Mouse (Mus musculus) heart, postnatal 0 days (tissue): ENCODE measurements around the gene Anks1b. TPM values are rescaled to one million over a fixed set of nuclear protein-coding genes. Genes with fewer than 3 reads are reported as not detected.

Experiments
- ATAC-seq: fragments of 200-750 bp; cut with Nextera tagmentation; 2 replicates; pipeline ENCODE4 v1.8.0; 2017; ENCODE audit warnings: low read depth, moderate number of reproducible peaks, moderate library complexity; ENCODE audit not compliant: insufficient read depth
- DNase-seq: peaks from one replicate; pipeline ENCODE4 v3.0.0-alpha.2; 2016; ENCODE audit warnings: low spot score
- H3K27ac ChIP-seq: fragments of 300-500 bp; sonication (generic); 2 replicates; pipeline ENCODE4 v1.5.1; 2014; ENCODE audit warnings: low read depth, mild to moderate bottlenecking
- H3K27me3 ChIP-seq: fragments of 300-500 bp; sonication (generic); 2 replicates; pipeline ENCODE4 v1.6.1; 2014; ENCODE audit warnings: low read length, mixed read lengths; ENCODE audit not compliant: control insufficient read depth, insufficient read depth
- H3K36me3 ChIP-seq: fragments of 300-500 bp; sonication (generic); replicated peaks from 2 replicates; pipeline ENCODE4 v1.6.1; 2014; ENCODE audit warnings: low read length, mixed read lengths; ENCODE audit not compliant: control insufficient read depth, insufficient read depth
- H3K4me1 ChIP-seq: fragments of 300-500 bp; sonication (generic); 2 replicates; pipeline ENCODE4 v1.6.1; 2014; ENCODE audit warnings: antibody characterized with exemption; ENCODE audit not compliant: control insufficient read depth, insufficient read depth
- H3K4me2 ChIP-seq: fragments of 300-500 bp; sonication (generic); 2 replicates; pipeline ENCODE4 v1.6.1; 2014; ENCODE audit warnings: low read depth, mild to moderate bottlenecking, low read length, moderate library complexity
- H3K4me3 ChIP-seq: fragments of 300-500 bp; sonication (generic); 2 replicates; pipeline ENCODE4 v1.5.1; 2014; ENCODE audit warnings: low read depth, low read length
- H3K9ac ChIP-seq: fragments of 300-500 bp; sonication (generic); replicated peaks from 2 replicates; pipeline ENCODE4 v1.6.1; 2014; ENCODE audit warnings: low read depth, low read length, mixed read lengths
- H3K9me3 ChIP-seq: fragments of 300-500 bp; sonication (generic); replicated peaks from 2 replicates; pipeline ENCODE4 v1.6.1; 2016; ENCODE audit warnings: low read length; ENCODE audit not compliant: control insufficient read depth
- CTCF ChIP-seq: IDR thresholded peaks from 2 replicates; pipeline ENCODE4 v1.5.1; 2016; ENCODE audit warnings: antibody characterized with exemption, control low read depth, low read depth
- EP300 ChIP-seq: IDR thresholded peaks from 2 replicates; pipeline ENCODE4 v1.6.1; 2016; ENCODE audit warnings: antibody characterized with exemption, low read depth
- whole genome bisulfite sequencing: fragments of 180-500 bp; shearing (Covaris S2); extraction: QIAGEN DNeasy Blood & Tissue Kit; methylation state at CpG from one replicate; pipeline ENCODE4 v1.1.7; 2014; 5-methylcytosine and 5-hydroxymethylcytosine counted together
- polyA plus RNA-seq: library from polyadenylated mRNA; unstranded; fragments of >200 nt; fragmentation: Nextera tagmentation; extraction: Ambion mirVana; gene quantifications from 2 replicates; pipeline ENCODE4 v1.2.1, GENCODE M21; 2015
- total RNA-seq: library from RNA; depleted of rRNA; stranded (reverse); fragments of >200 nt; gene quantifications from 2 replicates; pipeline ENCODE4 v1.2.3, GENCODE M21; 2014; ENCODE audit warnings: low replicate concordance

Gene Anks1b
- total and polyA plus RNA-seq, 2 experiments from 2014 or later: 0.26 TPM; not detected in 1

DNA sequence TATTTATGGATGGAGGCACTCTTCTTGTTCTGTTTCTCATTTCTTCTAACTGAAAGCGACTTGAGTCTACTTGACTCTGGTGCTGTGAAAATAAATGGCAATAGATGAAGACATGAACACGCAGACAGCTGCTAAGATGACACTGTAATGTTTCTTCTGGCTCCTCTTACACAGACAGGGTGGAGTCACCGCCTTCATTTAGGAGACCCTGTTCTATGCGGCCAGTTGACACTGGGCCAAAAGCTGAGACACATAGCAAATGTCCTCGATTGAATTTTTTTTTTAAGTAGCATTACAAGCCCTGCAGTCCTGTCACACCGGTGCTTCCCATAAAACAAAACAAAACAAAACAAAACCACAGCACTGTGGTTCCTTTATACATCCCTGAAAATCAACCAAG, 1080.5 kb downstream of the Anks1b start:
- Histone ChIP-seq H3K9ac (no peak overlapping the region), H3K4me3 (no peak overlapping the region), H3K27ac (no peak overlapping the region), H3K27me3 (no peaks in the 10 kb centered on the region), H3K9me3 (no peaks in the 10 kb centered on the region), H3K4me2 (no peak overlapping the region), H3K4me1 (no peaks in the 10 kb centered on the region), H3K36me3 (no peaks in the 10 kb centered on the region)
- no peak for DNase-seq
- no peak for ATAC-seq
- 61% methylated on average over 6 of the region's 6 CpGs for WGBS
- TF ChIP-seq CTCF (no peak), EP300 (no peak)

DNA sequence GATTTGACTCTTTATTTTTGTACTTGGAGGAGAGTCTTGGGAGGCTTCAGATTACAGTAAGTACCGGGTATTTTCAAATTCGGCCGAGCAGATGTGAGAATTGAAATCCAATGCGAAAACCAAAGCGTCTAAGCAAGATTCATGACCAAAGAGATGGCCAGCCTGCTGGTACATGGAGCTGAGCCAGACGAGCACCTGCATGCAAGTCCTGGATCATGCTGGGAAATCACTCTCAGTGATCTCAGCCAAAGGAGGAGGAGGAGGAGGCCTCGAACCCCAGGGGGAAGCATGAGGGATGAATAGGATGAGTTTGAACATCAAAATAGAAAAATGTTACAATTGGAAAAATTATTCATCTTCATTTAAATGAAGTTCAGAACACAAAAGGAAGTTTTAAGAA, 1087.1 kb downstream of the Anks1b start:
- Histone ChIP-seq H3K36me3 (no peaks in the 10 kb centered on the region), H3K9ac (no peak overlapping the region), H3K4me1 (no peaks in the 10 kb centered on the region), H3K9me3 (no peaks in the 10 kb centered on the region), H3K4me2 (no peak overlapping the region), H3K27me3 (peaks cover 6% of the 10 kb centered on the region), H3K27ac (no peak overlapping the region), H3K4me3 (no peak overlapping the region)
- TF ChIP-seq CTCF: no peak
- TF ChIP-seq EP300: no peak
- ATAC-seq (no peak), DNase-seq (no peak)
- WGBS: 69% methylated on average over 7 of the region's 7 CpGs

DNA sequence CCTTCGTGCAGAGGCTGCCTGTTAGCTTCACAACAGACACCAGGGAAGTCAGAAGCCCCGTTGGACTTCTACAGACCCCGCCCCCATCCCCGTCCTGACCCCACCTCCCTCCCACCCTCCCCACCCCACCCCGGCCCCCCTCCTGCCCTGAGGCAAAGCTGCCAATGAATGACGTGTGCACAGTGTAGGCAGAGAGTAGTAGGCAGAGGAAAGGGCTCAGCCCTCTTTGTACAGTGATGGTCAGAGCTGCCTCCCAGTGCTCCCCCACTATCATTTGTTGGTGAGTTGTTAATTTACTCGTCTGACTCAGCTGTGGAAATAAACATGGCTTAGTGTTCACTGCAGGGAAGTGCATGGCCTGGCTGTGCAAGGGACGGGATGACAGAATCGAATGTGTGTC, 1091.2 kb downstream of the Anks1b start:
- ATAC-seq: no peak

DNA sequence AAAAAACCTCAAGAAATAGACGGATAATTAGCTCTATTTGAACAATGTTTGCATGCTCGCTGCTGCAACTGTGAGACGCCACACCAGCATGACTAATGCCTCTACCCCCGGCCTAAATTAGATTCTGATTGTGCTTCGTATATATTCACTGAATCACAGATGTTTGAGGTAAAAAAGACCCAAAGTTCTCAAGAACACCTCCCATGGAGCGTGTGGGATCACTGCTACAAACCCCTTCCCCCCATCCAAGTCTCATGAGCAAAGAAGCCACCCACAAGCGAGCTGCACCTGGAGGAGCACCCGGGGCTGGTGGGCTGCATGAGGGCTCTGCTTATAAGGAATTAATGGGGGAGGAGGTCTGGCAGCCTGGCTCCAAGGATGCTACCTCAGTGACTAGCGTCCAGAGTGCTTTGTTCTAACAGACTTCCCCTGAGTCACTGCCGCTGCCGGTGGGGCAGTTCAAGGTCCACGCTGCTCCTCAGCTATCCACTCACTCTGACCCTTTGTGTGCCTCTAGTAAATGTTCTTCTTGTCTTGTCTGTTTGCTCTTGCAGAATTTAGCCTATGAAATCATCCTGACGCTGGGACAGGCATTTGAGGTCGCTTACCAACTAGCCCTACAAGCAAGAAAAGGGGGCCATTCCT, 1092.5 kb downstream of the Anks1b start:
- DNase-seq (no peak), ATAC-seq (no peak)
- 51% methylated on average over 14 of the region's 14 CpGs for WGBS
- no peaks in the 10 kb centered on the region for H3K36me3 ChIP-seq
- no peak overlapping the region for H3K9ac ChIP-seq
- H3K4me2 ChIP-seq: no peak overlapping the region
- TF ChIP-seq CTCF (no peak), EP300 (no peak)
- no peaks in the 10 kb centered on the region for H3K9me3 ChIP-seq
- H3K4me3 ChIP-seq: no peak overlapping the region
- H3K4me1 ChIP-seq: peaks cover 6% of the 10 kb centered on the region; the same call in 1 of the 2 replicates
- H3K27me3 ChIP-seq: peaks cover 53% of the 10 kb centered on the region
- no peak overlapping the region for H3K27ac ChIP-seq

More for the DNA sequence above, 1091.2 kb downstream of the Anks1b start:
- Histone ChIP-seq H3K4me3 (no peak overlapping the region), H3K4me2 (no peak overlapping the region), H3K36me3 (no peaks in the 10 kb centered on the region), H3K27ac (no peak overlapping the region), H3K27me3 (peaks cover 45% of the 10 kb centered on the region), H3K9ac (no peak overlapping the region), H3K9me3 (no peaks in the 10 kb centered on the region), H3K4me1 (no peaks in the 10 kb centered on the region; the same call in 1 of the 2 replicates)
- 21% methylated on average over 9 of the region's 9 CpGs for WGBS
- TF ChIP-seq EP300 (no peak), CTCF (no peak)
- no peak for DNase-seq

DNA sequence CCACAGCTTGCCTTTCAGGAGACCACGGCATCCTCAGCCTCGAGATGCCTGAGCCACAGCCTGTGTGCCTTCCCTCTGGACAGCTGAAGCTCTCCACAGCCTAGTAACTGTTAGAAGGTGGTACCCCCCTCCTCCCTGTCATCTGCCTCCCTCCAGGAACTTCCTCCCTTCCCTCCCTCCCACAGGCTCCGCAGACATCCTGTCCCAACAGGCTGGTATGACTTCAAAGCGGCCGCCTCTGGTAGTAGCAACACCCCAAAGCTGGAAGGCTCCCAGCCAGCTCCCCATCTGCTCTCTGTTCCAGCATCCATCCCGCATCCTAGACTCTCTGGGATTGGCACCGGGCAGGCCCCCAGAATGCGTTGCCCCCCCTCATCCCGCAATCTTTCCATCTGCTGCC, 1093.5 kb downstream of the Anks1b start:
- 5% methylated on average over 9 of the region's 9 CpGs for WGBS
- Histone ChIP-seq H3K27me3 (peaks cover 53% of the 10 kb centered on the region), H3K27ac (no peak overlapping the region), H3K9me3 (no peaks in the 10 kb centered on the region), H3K9ac (no peak overlapping the region), H3K4me3 (no peak overlapping the region), H3K36me3 (no peaks in the 10 kb centered on the region), H3K4me2 (no peak overlapping the region), H3K4me1 (peaks cover 6% of the 10 kb centered on the region; the same call in 1 of the 2 replicates)
- DNase-seq: no peak
- no peak for ATAC-seq
- TF ChIP-seq CTCF: no peak
- no peak for TF ChIP-seq EP300

GRCm38 (mm10) chr10:90968247-90968646, 1094.9 kb downstream of the Anks1b start:
- H3K4me3 ChIP-seq: no peak overlapping the region
- ATAC-seq: no peak
- H3K9me3 ChIP-seq: no peaks in the 10 kb centered on the region
- H3K4me2 ChIP-seq: no peak overlapping the region
- no peak for TF ChIP-seq CTCF
- TF ChIP-seq EP300: no peak
- no peaks in the 10 kb centered on the region for H3K36me3 ChIP-seq
- DNase-seq: no peak
- H3K27me3 ChIP-seq: peaks cover 53% of the 10 kb centered on the region
- H3K27ac ChIP-seq: no peak overlapping the region
- WGBS: 89% methylated on average over 10 of the region's 10 CpGs
- H3K9ac ChIP-seq: no peak overlapping the region
- H3K4me1 ChIP-seq: peaks cover 6% of the 10 kb centered on the region; the same call in 1 of the 2 replicates
